Mouse (Mus musculus): ENCODE measurements around the gene Foxl2.

GRCm38 (mm10) chr9:98959851-98960250 is 4.8 kb downstream of the Foxl2 start:
- TF ChIP-seq CTCF (IDR thresholded peaks at IDR 0.05; ENCODE audit: borderline replicate concordance, insufficient read depth, low read length) (no peak), POLR2A (IDR thresholded peaks at IDR 0.05; ENCODE audit: low read depth, low read length) (no peak)
